Mouse (Mus musculus) erythroblast, adult 5-6 weeks (primary cell): ENCODE results near the gene Pfkfb3. TPM values are rescaled to one million over a fixed set of nuclear protein-coding genes. Genes with fewer than 3 reads are reported as not detected.

Experiments used
- ATAC-seq: replicated peaks from 2 replicates; pipeline ENCODE4 v1.8.0; 2016; ENCODE audit warnings: moderate number of reproducible peaks, mild to moderate bottlenecking, moderate TSS enrichment, inconsistent platforms; ENCODE audit not compliant: poor library complexity, low FRiP score, severe bottlenecking
- total RNA-seq, 2 experiments: library from RNA; stranded (forward) in 1 of 2; stranded (reverse) in 1 of 2; fragments of 150-400 nt in 1 of 2; fragments of 200-764, 138-1000 nt in 1 of 2; gene quantifications; 2 replicates each; pipeline versions ENCODE4 v1.2.3 to v1.2.4; 2015 to 2017; ENCODE audit warnings: low replicate concordance in 2 of 2

Gene Pfkfb3
- total RNA-seq, 2 experiments from 2014 or later, result 11.5 to 27.3 TPM

DNA sequence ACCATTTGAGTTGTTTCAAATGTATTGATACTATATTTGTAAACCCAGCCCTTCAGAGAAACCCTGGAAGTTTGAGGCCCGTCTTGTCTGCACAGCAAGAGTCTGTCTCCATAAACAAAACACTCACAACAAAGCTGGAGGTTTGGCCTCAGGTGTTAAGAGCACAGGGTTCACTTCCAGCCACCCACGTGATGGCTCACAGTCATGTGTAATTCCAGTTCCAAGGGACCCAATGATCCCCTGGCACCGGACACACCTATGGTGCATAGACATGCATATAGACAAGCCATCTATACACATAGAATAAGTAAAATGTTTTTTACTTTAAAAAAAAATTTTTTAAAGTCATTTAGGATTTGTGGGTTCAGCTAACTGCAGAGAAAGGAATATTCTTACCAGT lies 108.2 kb downstream of the Pfkfb3 start:
- no peak for ATAC-seq

DNA sequence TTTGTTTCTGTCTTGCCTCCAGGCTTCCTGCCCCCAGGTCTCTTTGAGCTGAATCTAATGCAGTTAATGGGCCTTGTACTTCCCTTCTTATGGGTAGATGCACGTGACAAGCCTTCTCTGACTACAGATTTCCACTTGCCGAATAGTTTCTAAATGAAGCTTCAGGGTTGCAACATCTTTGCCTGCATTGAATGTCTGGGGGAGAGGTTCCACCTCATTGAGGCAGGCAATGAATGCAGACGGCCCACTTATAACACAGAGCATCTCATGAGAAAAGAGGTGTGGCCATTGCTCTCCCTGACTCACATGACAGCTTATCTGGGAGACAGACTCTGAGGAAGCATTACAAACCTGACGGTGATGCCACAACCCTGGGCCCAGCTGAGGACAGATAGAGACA lies 112.0 kb downstream of the Pfkfb3 start:
- ATAC-seq, result no peak

DNA sequence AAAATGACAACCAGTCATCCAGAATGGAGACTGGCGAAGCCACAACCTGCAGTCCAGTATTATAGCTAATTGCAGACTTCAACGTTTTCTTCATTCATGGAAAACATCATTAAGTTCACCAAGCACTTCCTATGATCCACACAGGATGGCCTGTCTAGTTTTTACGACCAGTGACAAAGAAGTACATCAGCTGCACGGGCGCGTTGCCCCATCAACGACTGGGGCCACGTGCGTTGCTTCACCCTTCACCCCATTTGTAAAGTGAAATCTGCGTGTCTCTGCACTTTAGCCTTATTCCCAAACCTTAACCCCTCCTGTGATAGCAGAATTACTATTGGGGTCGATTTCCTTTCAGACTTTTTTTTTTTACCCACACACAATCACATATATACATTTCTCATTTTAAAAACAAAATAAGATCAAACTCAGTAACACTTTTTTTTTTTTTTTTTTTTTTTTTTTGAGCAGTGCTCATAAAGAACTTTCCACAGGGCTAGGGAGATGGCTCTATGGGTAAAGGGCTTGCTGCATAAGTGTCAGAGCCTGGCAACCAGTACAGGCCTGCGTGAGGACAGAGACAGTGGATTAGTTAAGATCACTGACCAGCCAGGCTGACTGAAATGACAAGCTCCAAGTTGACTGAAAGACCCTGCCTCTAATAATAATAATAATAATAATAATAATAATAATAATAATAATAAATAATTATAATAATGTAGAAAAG lies 115.5 kb downstream of the Pfkfb3 start:
- no peak for ATAC-seq

DNA sequence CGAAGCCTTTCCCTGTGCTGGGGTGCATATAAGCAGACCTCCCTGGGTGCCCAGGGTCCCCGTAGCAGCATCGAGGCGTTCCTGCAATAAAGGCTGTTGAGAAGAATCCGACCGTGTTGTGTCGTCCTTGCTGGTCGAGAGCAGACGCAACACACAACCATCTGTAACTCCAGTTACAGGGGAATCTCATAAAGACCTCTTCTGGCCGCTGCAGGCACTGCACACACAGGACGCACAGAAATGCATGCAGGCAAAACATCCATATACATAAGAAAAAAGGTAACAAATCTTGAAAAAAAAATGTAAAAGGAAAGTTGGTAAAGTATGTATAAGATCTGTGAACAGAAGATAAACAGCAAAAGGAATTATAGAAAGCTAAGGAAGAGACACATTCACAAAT lies 117.5 kb downstream of the Pfkfb3 start:
- no peak for ATAC-seq

DNA sequence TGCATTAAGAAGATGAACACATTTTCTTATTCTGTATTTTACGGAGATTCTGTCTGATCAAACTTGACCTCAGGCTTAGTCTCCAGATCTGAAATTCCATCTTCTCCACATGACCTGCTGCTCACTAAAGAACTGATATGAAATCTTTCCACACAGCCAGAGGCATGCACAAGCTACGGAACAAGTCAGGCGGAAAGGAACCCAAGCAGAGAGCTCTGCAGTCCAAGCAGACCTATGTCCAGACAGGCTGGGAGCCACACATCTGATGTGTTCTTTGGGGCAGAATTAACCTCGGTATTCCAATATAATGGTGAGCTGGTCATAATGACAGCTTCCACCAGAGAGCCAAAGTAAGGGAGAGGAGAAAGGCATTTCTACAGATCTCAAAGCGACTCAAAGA lies 120.5 kb downstream of the Pfkfb3 start:
- ATAC-seq, result no peak

DNA sequence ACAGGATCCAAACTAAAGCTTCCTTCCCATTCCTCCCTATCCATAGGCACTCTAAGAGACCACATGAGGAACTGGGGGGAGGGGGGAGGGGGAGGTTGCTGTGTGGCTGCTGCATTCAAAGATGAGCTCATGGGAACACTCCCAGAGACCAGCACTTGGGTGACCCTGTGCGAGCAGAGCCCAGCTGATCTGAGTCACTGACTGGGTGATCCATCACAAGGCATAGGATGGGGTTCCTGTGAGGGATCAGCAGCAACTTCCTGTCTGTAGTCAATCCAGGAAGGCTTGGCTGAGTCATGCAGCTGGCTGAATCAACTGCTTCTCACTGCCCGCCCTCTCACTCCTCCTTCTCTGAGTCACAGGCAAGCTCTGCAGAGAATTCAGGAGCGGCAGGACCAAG lies 124.3 kb downstream of the Pfkfb3 start:
- no peak for ATAC-seq

DNA sequence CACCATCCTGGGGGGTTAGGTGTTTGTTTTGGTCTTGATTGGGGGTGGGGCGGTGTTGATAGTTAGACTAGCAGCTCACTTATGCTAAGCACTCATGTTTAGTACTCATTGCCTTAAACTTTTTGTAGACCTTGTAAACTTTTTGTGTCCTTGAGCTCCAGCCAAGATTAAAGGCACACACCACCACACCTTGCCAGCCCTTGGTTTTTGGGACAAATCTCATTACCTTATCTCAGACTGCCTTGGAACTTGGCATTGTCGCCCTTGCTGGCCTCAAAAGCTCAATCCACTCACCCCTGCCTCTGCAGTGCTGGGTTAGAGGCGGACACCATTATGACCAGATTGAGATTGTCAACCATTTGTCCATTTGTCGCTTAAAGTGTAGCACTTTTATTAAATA lies 125.3 kb downstream of the Pfkfb3 start:
- ATAC-seq, result no peak

DNA sequence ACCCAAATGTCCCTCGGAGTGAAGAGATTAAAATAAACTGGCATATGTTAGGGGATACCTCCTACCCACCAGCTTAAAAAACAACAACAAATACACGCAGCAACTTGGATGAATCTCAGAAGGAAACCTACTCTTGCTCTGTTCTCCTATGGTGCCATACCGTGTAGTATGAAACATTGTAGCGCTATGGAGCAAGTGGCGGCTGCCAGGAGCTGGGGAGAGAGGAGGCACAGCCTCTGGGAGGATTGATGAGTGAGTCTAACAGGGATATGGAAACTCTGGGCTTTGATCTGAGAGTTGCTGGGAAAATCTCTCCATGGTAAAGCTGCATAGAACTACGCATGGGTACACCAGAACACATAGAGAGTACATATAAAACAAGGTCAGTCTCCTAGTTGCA lies 126.3 kb downstream of the Pfkfb3 start:
- ATAC-seq, result no peak

DNA sequence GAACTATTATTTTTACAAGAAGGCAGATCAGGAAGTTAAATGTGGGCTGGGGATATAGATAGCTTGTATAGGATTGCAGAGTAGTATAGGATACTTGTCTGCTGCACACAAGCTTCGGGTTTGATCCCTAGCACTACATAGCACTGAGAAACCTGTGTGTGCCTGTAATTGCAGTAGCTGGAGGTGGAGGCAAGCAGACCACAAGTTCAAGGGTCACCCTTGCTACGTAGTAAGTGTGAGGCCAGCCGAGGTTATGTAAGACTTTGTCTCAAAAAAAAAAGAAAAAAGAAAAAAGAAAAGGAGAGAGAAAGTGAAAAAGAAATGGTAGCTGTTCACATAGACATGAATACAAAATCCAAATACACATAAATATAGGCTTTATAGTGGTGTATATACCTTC lies 127.5 kb downstream of the Pfkfb3 start:
- ATAC-seq, result no peak

DNA sequence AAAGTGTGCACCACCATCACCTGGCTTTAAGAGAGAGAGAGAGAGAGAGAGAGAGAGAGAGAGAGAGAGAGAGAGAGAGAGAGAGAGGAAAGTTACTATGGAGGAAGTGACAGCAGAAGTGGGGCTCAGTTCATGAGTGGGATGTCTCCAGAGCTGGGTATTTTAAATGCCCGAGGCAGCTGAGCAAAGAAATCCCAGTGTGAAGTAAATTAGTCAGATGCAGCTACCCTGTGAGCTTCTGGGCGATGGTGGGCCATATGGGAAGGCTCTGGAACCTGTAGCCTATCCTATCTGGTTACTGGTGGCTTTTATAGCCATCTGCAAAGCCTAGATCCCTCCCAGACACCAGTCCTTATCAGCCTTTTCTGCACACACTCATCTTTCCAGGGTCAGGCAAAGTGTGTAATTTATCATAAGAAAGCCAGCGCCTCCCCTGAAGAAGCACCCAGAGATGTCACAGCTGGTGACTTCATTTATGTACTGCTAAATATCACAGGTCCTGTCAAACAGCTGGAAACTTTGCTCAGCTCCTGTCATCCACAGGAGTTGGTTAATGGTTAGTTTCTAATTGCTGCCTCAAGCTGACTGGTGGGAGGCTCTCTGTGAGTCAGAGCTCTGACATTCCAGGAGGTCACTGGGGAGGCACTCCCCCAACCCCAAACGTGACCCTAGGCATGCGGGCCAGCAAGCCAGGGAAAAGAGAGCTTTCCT lies 128.3 kb downstream of the Pfkfb3 start:
- peak; percentile 20; the same call in 1 of the 2 replicates for ATAC-seq

DNA sequence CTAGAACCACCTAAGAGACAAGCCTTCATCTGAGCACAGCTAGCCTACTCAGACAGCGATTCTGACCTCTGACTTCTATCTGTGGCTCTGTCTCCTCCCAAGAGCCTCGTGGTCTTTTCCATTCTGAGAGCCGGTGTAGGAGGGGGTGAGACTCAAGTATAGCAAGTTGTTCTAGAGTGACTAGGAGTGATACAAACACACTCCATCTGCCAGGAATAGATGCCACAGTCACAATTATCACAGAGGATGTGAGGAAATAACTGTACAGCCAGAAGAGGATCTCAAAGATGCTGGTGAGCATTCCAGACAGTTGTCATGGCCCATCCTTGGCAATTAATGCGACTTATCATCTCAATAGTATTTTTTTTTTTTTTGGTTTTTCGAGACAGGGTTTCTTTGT lies 129.6 kb downstream of the Pfkfb3 start:
- no peak for ATAC-seq

DNA sequence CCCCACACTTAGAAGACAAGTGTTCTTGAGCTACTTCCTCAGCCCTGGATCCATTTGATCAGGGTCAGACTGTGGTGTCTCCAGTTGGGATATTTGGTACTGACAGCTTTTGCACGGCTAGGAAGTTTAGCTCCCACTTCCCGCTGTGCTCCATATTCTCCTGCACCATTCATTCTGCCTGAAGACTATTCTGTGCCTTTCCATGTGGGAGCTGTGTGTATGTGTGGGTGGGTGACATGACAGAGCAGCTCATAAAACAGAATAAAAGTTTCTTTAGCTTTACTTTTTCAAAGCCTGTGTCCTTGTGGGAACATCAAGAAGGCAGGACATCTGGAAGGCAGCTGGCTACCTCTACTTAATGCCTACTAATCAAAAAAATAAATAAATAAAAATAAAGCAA lies 130.5 kb downstream of the Pfkfb3 start:
- no peak for ATAC-seq

DNA sequence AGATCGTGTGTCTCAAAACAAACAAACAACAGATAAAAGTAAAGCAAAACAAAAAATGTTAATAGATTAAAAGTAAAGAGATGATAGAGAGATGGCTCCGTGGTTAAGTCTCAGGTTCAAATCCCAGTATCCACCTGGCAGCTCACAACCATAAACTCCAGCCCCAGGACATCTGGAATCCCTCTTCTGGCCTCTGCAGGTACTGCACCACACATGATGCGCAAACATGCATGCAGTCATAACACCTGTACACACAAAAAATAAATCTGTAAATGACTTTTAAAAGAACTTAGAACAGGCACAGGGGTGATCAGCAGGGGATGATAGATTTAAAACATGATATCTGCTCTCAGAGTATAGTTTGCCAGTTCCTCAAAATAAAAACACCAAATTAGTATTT lies 131.5 kb downstream of the Pfkfb3 start:
- no peak for ATAC-seq

Other genes starting within 250 kb of the Pfkfb3 start
- gene Rbm17, start 50.1 kb upstream of the Pfkfb3 start, total RNA-seq (2015; ENCODE audit: low replicate concordance), result 44.1 and 55.9 TPM in 2 replicates
- 31.3 and 50.9 TPM in 2 replicates for gene Rbm17, start 50.1 kb upstream of the Pfkfb3 start, total RNA-seq (2017; ENCODE audit: low replicate concordance)
- gene Gm17490, start 72.2 kb upstream of the Pfkfb3 start, total RNA-seq (2015; ENCODE audit: low replicate concordance), result not detected in 2 replicates
- gene Gm17490, start 72.2 kb upstream of the Pfkfb3 start, total RNA-seq (2017; ENCODE audit: low replicate concordance), result not detected in 2 replicates
- gene Il2ra, start 88.7 kb upstream of the Pfkfb3 start, total RNA-seq (2015; ENCODE audit: low replicate concordance), result 0.77 TPM in 1 of 2 replicates, not detected in the other
- gene Il2ra, start 88.7 kb upstream of the Pfkfb3 start, total RNA-seq (2017; ENCODE audit: low replicate concordance), result 0.42 TPM in 1 of 2 replicates, not detected in the other
- gene Il15ra, start 151.2 kb upstream of the Pfkfb3 start, total RNA-seq (2015; ENCODE audit: low replicate concordance), result 1.5 and 5.9 TPM in 2 replicates
- 1.1 and 1.8 TPM in 2 replicates for gene Il15ra, start 151.2 kb upstream of the Pfkfb3 start, total RNA-seq (2017; ENCODE audit: low replicate concordance)
- gene Fbh1, start 223.5 kb upstream of the Pfkfb3 start, total RNA-seq (2015; ENCODE audit: low replicate concordance), result 14.6 and 23.2 TPM in 2 replicates
- 14.8 and 38.5 TPM in 2 replicates for gene Fbh1, start 223.5 kb upstream of the Pfkfb3 start, total RNA-seq (2017; ENCODE audit: low replicate concordance)
- gene Ankrd16, start 223.8 kb upstream of the Pfkfb3 start, total RNA-seq (2015; ENCODE audit: low replicate concordance), result 5.4 and 5.9 TPM in 2 replicates
- 5.3 and 6.4 TPM in 2 replicates for gene Ankrd16, start 223.8 kb upstream of the Pfkfb3 start, total RNA-seq (2017; ENCODE audit: low replicate concordance)